Mouse (Mus musculus): ENCODE data around the gene Ano1. TPM values are rescaled to one million over a fixed set of nuclear protein-coding genes. Genes with fewer than 3 reads are reported as not detected.
A peak's percentile ranks its signal among the peaks of the same experiment; 100 is the strongest.

Gene Ano1
- polyA plus RNA-seq, 1 experiment from 2014 or later, result 22.2 TPM

DNA sequence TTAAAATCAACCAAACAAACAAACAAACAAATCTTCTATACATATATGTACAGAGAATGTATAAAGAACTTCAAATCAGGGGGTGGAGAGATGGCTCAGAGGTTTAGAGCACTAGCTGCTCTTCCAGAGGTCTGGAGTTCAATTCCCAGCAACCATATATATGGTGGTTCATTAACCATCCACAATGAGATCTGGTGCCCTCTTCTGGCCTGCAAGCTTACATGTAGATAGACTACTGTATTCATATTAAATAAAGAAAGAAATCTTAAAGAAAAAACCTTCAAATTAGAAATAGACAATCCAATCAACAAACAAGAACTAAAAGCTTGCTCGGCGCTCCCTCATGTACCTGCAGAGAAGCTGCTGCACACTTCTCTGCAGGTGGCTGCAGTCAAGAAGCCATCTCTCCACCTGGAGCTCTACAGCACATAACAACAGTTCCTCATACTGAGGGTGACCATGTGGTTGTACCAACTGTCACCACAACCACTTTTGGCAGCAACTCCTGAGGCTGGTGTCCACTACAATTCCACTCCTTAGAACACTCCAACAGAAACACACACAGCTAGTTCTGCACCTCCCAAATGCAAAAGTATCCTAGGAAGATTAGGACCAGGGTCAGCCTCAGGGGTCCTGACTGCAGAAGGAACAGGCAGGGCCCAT, 201.7 kb downstream of the Ano1 start:
- Histone ChIP-seq H3K4me3 (ENCODE audit: low read depth, low read length) (no peak overlapping the region), H3K9ac (ENCODE audit: low read depth, low read length) (no peak overlapping the region), H3K4me1 (ENCODE audit: control insufficient read depth, insufficient read depth, low read length) (peaks cover 12% of the 10 kb centered on the region), H3K36me3 (ENCODE audit: control insufficient read depth, insufficient read depth, low read length) (peaks cover 53% of the 10 kb centered on the region), H3K4me2 (ENCODE audit: low read depth, low read length) (no peak overlapping the region), H3K9me3 (ENCODE audit: control insufficient read depth, low read length) (no peaks in the 10 kb centered on the region), H3K27ac (replicated peaks; ENCODE audit: low read depth, low read length) (no peak overlapping the region), H3K27me3 (replicated peaks; ENCODE audit: control insufficient read depth, insufficient read depth, low read length) (no peaks in the 10 kb centered on the region)
- WGBS, result 95% methylated on average over 2 of the region's 2 CpGs
- DNase-seq (ENCODE audit: low spot score) (no peak), ATAC-seq (ENCODE audit: low read depth) (no peak)

DNA sequence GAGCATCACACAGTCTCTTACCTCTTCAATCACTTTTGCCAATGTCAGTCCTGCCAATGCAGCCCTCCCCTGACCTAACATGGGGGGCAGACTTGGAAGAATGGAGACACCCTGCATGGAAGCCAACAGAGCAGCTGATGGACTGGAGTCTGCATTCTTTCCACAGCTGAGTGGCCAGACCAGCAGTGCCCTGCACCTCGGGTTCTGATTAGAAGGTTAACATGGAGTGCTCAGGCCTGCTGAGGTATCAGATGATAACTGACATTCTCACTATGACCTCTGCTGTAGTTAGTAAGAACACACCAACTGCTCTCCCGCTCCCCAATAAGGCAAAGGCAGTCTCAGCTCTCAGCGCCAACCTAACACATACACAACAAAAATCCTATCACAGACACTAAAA, 206.5 kb downstream of the Ano1 start:
- no peak for DNase-seq (ENCODE audit: low spot score)
- WGBS, result 83% methylated on average over 3 of the region's 3 CpGs

DNA sequence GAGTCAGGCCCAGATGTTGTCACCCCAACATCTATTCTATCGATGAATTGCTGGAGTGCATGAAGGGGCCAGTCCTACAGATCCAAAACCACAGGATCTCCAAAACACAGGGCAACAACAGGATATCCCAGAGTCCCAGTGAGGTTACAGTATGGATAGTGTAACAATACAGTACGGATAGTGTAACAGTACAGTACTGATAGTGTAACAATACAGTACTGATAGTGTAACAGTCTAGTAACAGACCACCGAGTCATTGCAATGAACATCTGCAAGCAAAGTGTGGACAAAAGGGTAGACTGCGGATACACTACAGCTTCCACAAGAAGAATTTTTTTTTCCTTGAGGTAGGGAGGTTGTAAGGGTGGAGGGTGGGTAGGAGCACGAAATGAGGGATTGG, 210.4 kb downstream of the Ano1 start:
- ATAC-seq (ENCODE audit: low read depth) (no peak), DNase-seq (ENCODE audit: low spot score) (no peak)
- no peak overlapping the region for H3K4me3 ChIP-seq (ENCODE audit: low read depth, low read length)
- no peaks in the 10 kb centered on the region for H3K27me3 ChIP-seq (replicated peaks; ENCODE audit: control insufficient read depth, insufficient read depth, low read length)
- no peaks in the 10 kb centered on the region for H3K9me3 ChIP-seq (ENCODE audit: control insufficient read depth, low read length)
- H3K4me2 ChIP-seq (ENCODE audit: low read depth, low read length), result no peak overlapping the region
- no peaks in the 10 kb centered on the region for H3K4me1 ChIP-seq (ENCODE audit: control insufficient read depth, insufficient read depth, low read length)
- no peak overlapping the region for H3K9ac ChIP-seq (ENCODE audit: low read depth, low read length)
- peaks cover 9% of the 10 kb centered on the region; the same call in 1 of the 2 replicates for H3K36me3 ChIP-seq (ENCODE audit: control insufficient read depth, insufficient read depth, low read length)
- H3K27ac ChIP-seq (replicated peaks; ENCODE audit: low read depth, low read length), result no peak overlapping the region
- 92% methylated on average over 5 of the region's 5 CpGs for WGBS

More for the DNA sequence above, 206.5 kb downstream of the Ano1 start:
- H3K4me3 ChIP-seq (ENCODE audit: low read depth, low read length), result no peak overlapping the region
- H3K27me3 ChIP-seq (replicated peaks; ENCODE audit: control insufficient read depth, insufficient read depth, low read length), result no peaks in the 10 kb centered on the region
- H3K9ac ChIP-seq (ENCODE audit: low read depth, low read length), result no peak overlapping the region
- H3K4me2 ChIP-seq (ENCODE audit: low read depth, low read length), result no peak overlapping the region
- no peaks in the 10 kb centered on the region for H3K4me1 ChIP-seq (ENCODE audit: control insufficient read depth, insufficient read depth, low read length)
- peaks cover 36% of the 10 kb centered on the region for H3K36me3 ChIP-seq (ENCODE audit: control insufficient read depth, insufficient read depth, low read length)
- no peak overlapping the region for H3K27ac ChIP-seq (replicated peaks; ENCODE audit: low read depth, low read length)
- H3K9me3 ChIP-seq (ENCODE audit: control insufficient read depth, low read length), result no peaks in the 10 kb centered on the region
- ATAC-seq (ENCODE audit: low read depth), result no peak

DNA sequence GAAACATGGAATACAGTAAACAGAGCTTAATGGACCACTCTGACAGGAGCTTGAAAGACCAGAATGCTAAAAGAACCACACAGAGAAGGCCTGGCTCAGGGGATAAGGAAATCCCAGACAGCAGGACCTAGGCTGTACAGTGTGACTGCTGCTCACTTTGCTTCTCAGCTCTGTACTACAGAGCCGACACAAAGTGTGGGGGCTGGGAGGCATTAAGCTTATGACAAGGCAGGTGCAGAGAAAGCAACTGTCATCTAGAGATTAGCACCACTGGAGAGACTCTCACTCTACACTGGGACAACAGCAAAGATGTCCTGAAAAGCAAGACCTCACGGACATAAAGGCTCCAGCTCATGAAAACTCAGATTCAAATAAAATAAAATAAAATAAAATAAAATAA, 212.6 kb downstream of the Ano1 start:
- no peak overlapping the region for H3K4me2 ChIP-seq (ENCODE audit: low read depth, low read length)
- H3K9ac ChIP-seq (ENCODE audit: low read depth, low read length), result no peak overlapping the region
- peaks cover 7% of the 10 kb centered on the region; the same call in 1 of the 2 replicates for H3K4me1 ChIP-seq (ENCODE audit: control insufficient read depth, insufficient read depth, low read length)
- H3K27me3 ChIP-seq (replicated peaks; ENCODE audit: control insufficient read depth, insufficient read depth, low read length), result no peaks in the 10 kb centered on the region
- peak overlapping the region; percentile 48; the same call in 1 of the 2 replicates for H3K27ac ChIP-seq (replicated peaks; ENCODE audit: low read depth, low read length)
- H3K36me3 ChIP-seq (ENCODE audit: control insufficient read depth, insufficient read depth, low read length), result no peaks in the 10 kb centered on the region
- DNase-seq (ENCODE audit: low spot score) (no peak), ATAC-seq (ENCODE audit: low read depth) (peak; percentile 55; the same call in 1 of the 2 replicates)
- no peaks in the 10 kb centered on the region for H3K9me3 ChIP-seq (ENCODE audit: control insufficient read depth, low read length)
- H3K4me3 ChIP-seq (ENCODE audit: low read depth, low read length), result no peak overlapping the region
- 79% methylated on average over 2 of the region's 2 CpGs for WGBS

Other genes starting within 250 kb of the Ano1 start
- 38.6 and 39.6 TPM in 2 replicates for gene Ppfia1, start 198.2 kb downstream of the Ano1 start, polyA plus RNA-seq (2014; fragmentation: Nextera tagmentation; extraction: Ambion mirVana)
- 8.0 and 9.5 TPM in 2 replicates for gene Fadd, start 169.5 kb downstream of the Ano1 start, polyA plus RNA-seq (2014; fragmentation: Nextera tagmentation; extraction: Ambion mirVana)
- gene Fgf3, start 86.1 kb upstream of the Ano1 start, polyA plus RNA-seq (2014; fragmentation: Nextera tagmentation; extraction: Ambion mirVana), result 0.88 and 0.97 TPM in 2 replicates
- 1.0 TPM in 2 replicates for gene Fgf4, start 95.4 kb upstream of the Ano1 start, polyA plus RNA-seq (2014; fragmentation: Nextera tagmentation; extraction: Ambion mirVana)
- 0.42 and 5.3 TPM in 2 replicates for gene Fgf15, start 144.6 kb upstream of the Ano1 start, polyA plus RNA-seq (2014; fragmentation: Nextera tagmentation; extraction: Ambion mirVana)
- gene LTO1, start 163.1 kb upstream of the Ano1 start, polyA plus RNA-seq (2014; fragmentation: Nextera tagmentation; extraction: Ambion mirVana), result 19.3 and 21.0 TPM in 2 replicates
- gene Ccnd1, start 188.0 kb upstream of the Ano1 start, polyA plus RNA-seq (2014; fragmentation: Nextera tagmentation; extraction: Ambion mirVana), result 137 and 146 TPM in 2 replicates

Data from embryonic facial prominence, embryonic 14.5 days (tissue).